Mouse (Mus musculus): ENCODE results near the gene Mapk12. TPM values are rescaled to one million over a fixed set of nuclear protein-coding genes. Genes with fewer than 3 reads are reported as not detected.

Mapk12 gene
- polyA plus RNA-seq, 1 experiment from 2014 or later, result 14.4 TPM

- DNase-seq (ENCODE audit: low spot score) (no peak), ATAC-seq (no peak)
- Histone ChIP-seq H3K27ac (ENCODE audit: low read length) (no peak overlapping the region), H3K9ac (replicated peaks; ENCODE audit: low read depth) (no peak overlapping the region), H3K36me3 (ENCODE audit: insufficient read depth, low read length) (no peaks in the 10 kb centered on the region), H3K4me1 (ENCODE audit: insufficient read depth, low read depth, low read length) (peaks cover 12% of the 10 kb centered on the region; the same call in 1 of the 2 replicates), H3K4me2 (replicated peaks; ENCODE audit: low read depth, low read length) (no peak overlapping the region), H3K4me3 (ENCODE audit: low read depth, low read length) (no peak overlapping the region), H3K27me3 (replicated peaks; ENCODE audit: insufficient read depth, low read length) (peaks cover 21% of the 10 kb centered on the region), H3K9me3 (ENCODE audit: low read length) (no peaks in the 10 kb centered on the region)
- TF ChIP-seq EP300 (IDR thresholded peaks at IDR 0.05) (no peak), CTCF (IDR thresholded peaks at IDR 0.05) (no peak)
- WGBS, result 48% methylated on average over 4 of the region's 4 CpGs
Measured at GRCm38 (mm10) chr15:89141905-89142304, 1.4 kb upstream of the Mapk12 start.

GRCm38 (mm10) chr15:89141443-89141842 lies 940 bp upstream of the Mapk12 start:
- Histone ChIP-seq H3K4me2 (replicated peaks; ENCODE audit: low read depth, low read length) (no peak overlapping the region), H3K27me3 (replicated peaks; ENCODE audit: insufficient read depth, low read length) (peaks cover 21% of the 10 kb centered on the region), H3K4me3 (ENCODE audit: low read depth, low read length) (no peak overlapping the region), H3K27ac (ENCODE audit: low read length) (no peak overlapping the region), H3K9ac (replicated peaks; ENCODE audit: low read depth) (no peak overlapping the region), H3K4me1 (ENCODE audit: insufficient read depth, low read depth, low read length) (peaks cover 8% of the 10 kb centered on the region; the same call in 1 of the 2 replicates), H3K36me3 (ENCODE audit: insufficient read depth, low read length) (no peaks in the 10 kb centered on the region), H3K9me3 (ENCODE audit: low read length) (no peaks in the 10 kb centered on the region)
- DNase-seq (ENCODE audit: low spot score), result no peak
- no peak for TF ChIP-seq EP300 (IDR thresholded peaks at IDR 0.05)
- no peak for TF ChIP-seq CTCF (IDR thresholded peaks at IDR 0.05)
- 14% methylated on average over 5 of the region's 5 CpGs for WGBS
- ATAC-seq, result no peak

- TF ChIP-seq CTCF (IDR thresholded peaks at IDR 0.05) (no peak), EP300 (IDR thresholded peaks at IDR 0.05) (no peak)
- under 1% methylated on average over 51 of the region's 53 CpGs for WGBS
- H3K4me3 ChIP-seq (ENCODE audit: low read depth, low read length), result peak overlapping the region; percentile 53
- DNase-seq (ENCODE audit: low spot score), result peak; percentile 36
- H3K4me1 ChIP-seq (ENCODE audit: insufficient read depth, low read depth, low read length), result peaks cover 7% of the 10 kb centered on the region; the same call in 1 of the 2 replicates
- H3K9me3 ChIP-seq (ENCODE audit: low read length), result no peaks in the 10 kb centered on the region
- no peaks in the 10 kb centered on the region for H3K36me3 ChIP-seq (ENCODE audit: insufficient read depth, low read length)
- peaks cover 13% of the 10 kb centered on the region; the same call in 1 of the 2 replicates for H3K27me3 ChIP-seq (replicated peaks; ENCODE audit: insufficient read depth, low read length)
- ATAC-seq, result peak; percentile 53
- H3K4me2 ChIP-seq (replicated peaks; ENCODE audit: low read depth, low read length), result peak overlapping the region; percentile 90
- peak overlapping the region; percentile 51; the same call in 1 of the 2 replicates for H3K27ac ChIP-seq (ENCODE audit: low read length)
- peak overlapping the region; percentile 34 for H3K9ac ChIP-seq (replicated peaks; ENCODE audit: low read depth)
Measured at GRCm38 (mm10) chr15:89140048-89140658, 350 bp downstream of the Mapk12 start.

- Histone ChIP-seq H3K9me3 (ENCODE audit: low read length) (no peaks in the 10 kb centered on the region), H3K9ac (replicated peaks; ENCODE audit: low read depth) (no peak overlapping the region), H3K27ac (ENCODE audit: low read length) (no peak overlapping the region), H3K27me3 (replicated peaks; ENCODE audit: insufficient read depth, low read length) (peaks cover 13% of the 10 kb centered on the region; the same call in 1 of the 2 replicates), H3K36me3 (ENCODE audit: insufficient read depth, low read length) (no peaks in the 10 kb centered on the region), H3K4me2 (replicated peaks; ENCODE audit: low read depth, low read length) (no peak overlapping the region), H3K4me3 (ENCODE audit: low read depth, low read length) (no peak overlapping the region), H3K4me1 (ENCODE audit: insufficient read depth, low read depth, low read length) (peaks cover 7% of the 10 kb centered on the region; the same call in 1 of the 2 replicates)
- WGBS, result 82% methylated on average over 6 of the region's 6 CpGs
- DNase-seq (ENCODE audit: low spot score), result no peak
- no peak for ATAC-seq
- TF ChIP-seq EP300 (IDR thresholded peaks at IDR 0.05) (no peak), CTCF (IDR thresholded peaks at IDR 0.05) (no peak)
Measured at GRCm38 (mm10) chr15:89138531-89138930, 2.0 kb downstream of the Mapk12 start.

- Histone ChIP-seq H3K4me1 (ENCODE audit: insufficient read depth, low read depth, low read length) (peaks cover 7% of the 10 kb centered on the region; the same call in 1 of the 2 replicates), H3K27me3 (replicated peaks; ENCODE audit: insufficient read depth, low read length) (peaks cover 13% of the 10 kb centered on the region; the same call in 1 of the 2 replicates), H3K9me3 (ENCODE audit: low read length) (no peaks in the 10 kb centered on the region), H3K27ac (ENCODE audit: low read length) (no peak overlapping the region), H3K36me3 (ENCODE audit: insufficient read depth, low read length) (no peaks in the 10 kb centered on the region), H3K9ac (replicated peaks; ENCODE audit: low read depth) (no peak overlapping the region), H3K4me3 (ENCODE audit: low read depth, low read length) (no peak overlapping the region), H3K4me2 (replicated peaks; ENCODE audit: low read depth, low read length) (no peak overlapping the region)
- ATAC-seq (no peak), DNase-seq (ENCODE audit: low spot score) (no peak)
- 82% methylated on average over 7 of the region's 7 CpGs for WGBS
- TF ChIP-seq CTCF (IDR thresholded peaks at IDR 0.05) (no peak), EP300 (IDR thresholded peaks at IDR 0.05) (no peak)
Measured at GRCm38 (mm10) chr15:89138046-89138405, 2.5 kb downstream of the Mapk12 start.

GRCm38 (mm10) chr15:89137378-89138045 lies 3.0 kb downstream of the Mapk12 start:
- ATAC-seq (no peak), DNase-seq (ENCODE audit: low spot score) (no peak)
- Histone ChIP-seq H3K9me3 (ENCODE audit: low read length) (no peaks in the 10 kb centered on the region), H3K27ac (ENCODE audit: low read length) (no peak overlapping the region), H3K36me3 (ENCODE audit: insufficient read depth, low read length) (no peaks in the 10 kb centered on the region), H3K4me3 (ENCODE audit: low read depth, low read length) (no peak overlapping the region), H3K4me2 (replicated peaks; ENCODE audit: low read depth, low read length) (no peak overlapping the region), H3K27me3 (replicated peaks; ENCODE audit: insufficient read depth, low read length) (peaks cover 13% of the 10 kb centered on the region; the same call in 1 of the 2 replicates), H3K9ac (replicated peaks; ENCODE audit: low read depth) (no peak overlapping the region), H3K4me1 (ENCODE audit: insufficient read depth, low read depth, low read length) (peaks cover 7% of the 10 kb centered on the region; the same call in 1 of the 2 replicates)
- TF ChIP-seq EP300 (IDR thresholded peaks at IDR 0.05), result no peak
- TF ChIP-seq CTCF (IDR thresholded peaks at IDR 0.05), result no peak
- 65% methylated on average over 11 of the region's 11 CpGs for WGBS
